Mouse (Mus musculus): ENCODE data around the gene Ireb2. TPM values are rescaled to one million over a fixed set of nuclear protein-coding genes. Genes with fewer than 3 reads are reported as not detected.
"Not testable (repeated sequence)": the region's sequence is repeated elsewhere in the genome, so short reads cannot be mapped to it uniquely, and the experiment has no call there.

Gene Ireb2
- total RNA-seq, 1 experiment = 51.0 TPM

DNA sequence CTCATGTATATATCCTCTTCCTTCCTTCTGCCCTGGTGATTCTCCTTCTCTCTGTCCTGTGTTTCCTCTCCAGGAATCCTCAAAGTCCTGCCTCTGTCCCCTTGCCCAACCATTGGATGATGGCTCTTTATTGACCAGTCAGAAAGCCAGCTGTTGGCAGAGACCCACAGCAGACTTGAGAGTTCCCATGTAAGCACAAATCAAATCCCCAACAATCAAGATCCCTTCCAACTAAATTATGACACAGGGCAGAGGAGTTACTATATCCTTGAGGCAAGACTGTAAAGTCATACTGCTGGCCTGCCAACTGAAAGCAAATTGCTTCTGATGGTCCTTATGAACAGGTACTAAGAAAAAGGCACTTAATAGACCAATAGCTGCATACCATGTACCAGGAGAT lies 15.4 kb upstream of the Ireb2 start:
- no peak for TF ChIP-seq ZNF384 (IDR thresholded peaks at IDR 0.05; ENCODE audit: low read depth, low read length)
- no peak for TF ChIP-seq ZC3H11A (IDR thresholded peaks at IDR 0.05; ENCODE audit: borderline replicate concordance, low read depth, low read length)
- TF ChIP-seq MAFK (IDR thresholded peaks at IDR 0.05; ENCODE audit: insufficient read depth, low read depth, low read length) = no peak
- TF ChIP-seq HCFC1 (IDR thresholded peaks at IDR 0.05; ENCODE audit: borderline replicate concordance, insufficient read depth, low read length) = no peak
- TF ChIP-seq CHD2 (IDR thresholded peaks at IDR 0.05; ENCODE audit: low read depth, low read length) = no peak
- in situ Hi-C loops (cut with MboI; ENCODE audit: low sequenced_read_pairs in 2 of 2, unreplicated experiment in 2 of 2) = no loop called here
- Histone ChIP-seq H3K4me3 (ENCODE audit: insufficient read depth in 1 of 2, low read depth in 1 of 2, low read length in 2 of 2, poor library complexity in 1 of 2, severe bottlenecking in 1 of 2) (no peak overlapping the region), H3K9me3 (ENCODE audit: control insufficient read depth, insufficient read depth, low read depth, low read length) (no peaks in the 10 kb centered on the region), H3K4me1 (ENCODE audit: control insufficient read depth in 2 of 2, insufficient read depth in 2 of 2, low read length in 2 of 2, poor library complexity in 1 of 2) (peaks cover 2% of the 10 kb centered on the region in 2 experiments; a peak in 1 of 4 replicates), H3K27ac (ENCODE audit: insufficient read depth, low read depth, low read length, poor library complexity, severe bottlenecking) (no peak overlapping the region), H3K36me3 (ENCODE audit: control insufficient read depth, insufficient read depth, low read length, poor library complexity, severe bottlenecking) (no peaks in the 10 kb centered on the region), H3K9ac (ENCODE audit: insufficient read depth, low read depth, low read length, poor library complexity, severe bottlenecking) (no peak overlapping the region)
- no peak for DNase-seq (ENCODE audit: low read depth, low spot score)

DNA sequence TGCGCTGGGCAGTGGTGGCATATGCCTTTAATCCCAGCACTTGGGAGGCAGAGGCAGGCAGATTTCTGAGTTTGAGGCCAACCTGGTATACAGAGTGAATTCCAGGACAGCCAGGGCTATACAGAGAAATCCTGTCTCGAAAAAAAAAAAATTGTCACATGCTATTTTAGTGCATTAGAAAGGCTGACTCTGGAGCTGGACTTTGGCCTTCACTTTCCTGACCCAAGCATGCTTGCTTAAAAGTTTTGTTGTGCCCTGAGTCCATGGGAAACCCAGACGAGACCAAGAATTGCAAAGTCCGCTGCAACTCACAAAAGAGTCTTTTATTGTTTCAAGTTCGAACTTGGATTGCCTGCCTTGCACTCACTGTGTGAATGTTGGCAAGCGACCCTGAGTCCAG lies 10.6 kb upstream of the Ireb2 start:
- H3K27ac ChIP-seq (ENCODE audit: insufficient read depth, low read depth, low read length, poor library complexity, severe bottlenecking); H3K9me3 ChIP-seq (ENCODE audit: control insufficient read depth, insufficient read depth, low read depth, low read length); DNase-seq (ENCODE audit: low read depth, low spot score); in situ Hi-C loops (cut with MboI; ENCODE audit: low sequenced_read_pairs in 2 of 2, unreplicated experiment in 2 of 2); H3K4me3 ChIP-seq (ENCODE audit: insufficient read depth in 1 of 2, low read depth in 1 of 2, low read length in 2 of 2, poor library complexity in 1 of 2, severe bottlenecking in 1 of 2); H3K9ac ChIP-seq (ENCODE audit: insufficient read depth, low read depth, low read length, poor library complexity, severe bottlenecking); H3K36me3 ChIP-seq (ENCODE audit: control insufficient read depth, insufficient read depth, low read length, poor library complexity, severe bottlenecking): not testable (repeated sequence)
- peaks cover 9 to 14% of the 10 kb centered on the region in 2 experiments for H3K4me1 ChIP-seq (ENCODE audit: control insufficient read depth in 2 of 2, insufficient read depth in 2 of 2, low read length in 2 of 2, poor library complexity in 1 of 2)

DNA sequence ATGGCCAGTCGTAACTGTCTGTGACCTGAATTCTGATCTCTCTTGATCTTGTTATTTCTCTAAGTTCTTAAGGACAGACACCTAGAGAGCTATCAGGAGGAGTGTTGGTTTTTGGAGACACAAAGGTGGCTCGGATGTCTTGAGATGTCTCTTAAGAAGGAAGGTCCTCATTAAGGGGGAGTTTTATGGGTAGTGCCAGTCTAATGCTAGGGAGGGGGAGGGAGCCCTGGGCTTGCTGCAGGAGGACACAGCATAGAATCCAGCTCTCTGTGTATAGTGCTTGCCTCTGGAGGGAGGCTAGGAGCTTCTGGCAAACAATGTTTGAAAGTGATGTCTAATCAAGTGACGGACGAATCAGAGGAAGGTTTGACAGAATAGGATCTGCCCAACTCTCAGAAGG lies 10.0 kb upstream of the Ireb2 start:
- H3K9me3 ChIP-seq (ENCODE audit: control insufficient read depth, insufficient read depth, low read depth, low read length) = no peaks in the 10 kb centered on the region
- in situ Hi-C loops (cut with MboI; ENCODE audit: low sequenced_read_pairs in 2 of 2, unreplicated experiment in 2 of 2) = no loop called here

DNA sequence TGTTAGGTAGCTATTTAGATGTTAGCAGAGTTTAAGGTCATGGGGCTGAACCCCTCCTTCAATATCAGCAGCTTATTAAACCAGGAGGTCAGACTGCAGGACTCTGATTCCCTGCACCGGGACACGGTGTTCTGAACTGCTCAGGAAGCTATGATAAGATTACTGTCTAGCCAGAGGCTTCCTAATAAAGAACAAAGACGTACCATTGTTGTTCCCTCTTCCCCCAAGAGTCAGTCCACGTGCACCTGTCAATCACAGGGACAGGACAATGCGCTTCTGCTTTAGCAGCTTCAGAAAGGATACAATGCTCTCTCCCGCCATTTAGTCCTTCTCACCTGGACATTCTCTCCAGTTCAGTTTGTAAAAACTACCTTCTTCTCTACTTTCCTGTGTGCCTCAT lies 8.0 kb upstream of the Ireb2 start:
- Histone ChIP-seq H3K27ac (ENCODE audit: insufficient read depth, low read depth, low read length, poor library complexity, severe bottlenecking) (peak overlapping the region; percentile 44; the same call in 1 of the 2 replicates), H3K9me3 (ENCODE audit: control insufficient read depth, insufficient read depth, low read depth, low read length) (no peaks in the 10 kb centered on the region), H3K4me1 (ENCODE audit: control insufficient read depth in 2 of 2, insufficient read depth in 2 of 2, low read length in 2 of 2, poor library complexity in 1 of 2) (peaks cover 9 to 14% of the 10 kb centered on the region in 2 experiments), H3K9ac (ENCODE audit: insufficient read depth, low read depth, low read length, poor library complexity, severe bottlenecking) (no peak overlapping the region), H3K4me3 (ENCODE audit: insufficient read depth in 1 of 2, low read depth in 1 of 2, low read length in 2 of 2, poor library complexity in 1 of 2, severe bottlenecking in 1 of 2) (peak overlapping the region; percentile 11 to 40; a peak in 3 of 4 replicates), H3K36me3 (ENCODE audit: control insufficient read depth, insufficient read depth, low read length, poor library complexity, severe bottlenecking) (no peaks in the 10 kb centered on the region)
- TF ChIP-seq MAFK (IDR thresholded peaks at IDR 0.05; ENCODE audit: insufficient read depth, low read depth, low read length) (no peak), CHD2 (IDR thresholded peaks at IDR 0.05; ENCODE audit: low read depth, low read length) (no peak), HCFC1 (IDR thresholded peaks at IDR 0.05; ENCODE audit: borderline replicate concordance, insufficient read depth, low read length) (no peak), ZC3H11A (IDR thresholded peaks at IDR 0.05; ENCODE audit: borderline replicate concordance, low read depth, low read length) (no peak), ZNF384 (IDR thresholded peaks at IDR 0.05; ENCODE audit: low read depth, low read length) (no peak)
- no peak for DNase-seq (ENCODE audit: low read depth, low spot score)
- in situ Hi-C loops (cut with MboI; ENCODE audit: low sequenced_read_pairs in 2 of 2, unreplicated experiment in 2 of 2) = no loop called here

More for the DNA sequence above, 10.0 kb upstream of the Ireb2 start:
- no peak for DNase-seq (ENCODE audit: low read depth, low spot score)
- Histone ChIP-seq H3K4me1 (ENCODE audit: control insufficient read depth in 2 of 2, insufficient read depth in 2 of 2, low read length in 2 of 2, poor library complexity in 1 of 2) (peaks cover 9 to 14% of the 10 kb centered on the region in 2 experiments), H3K36me3 (ENCODE audit: control insufficient read depth, insufficient read depth, low read length, poor library complexity, severe bottlenecking) (no peaks in the 10 kb centered on the region), H3K4me3 (ENCODE audit: insufficient read depth in 1 of 2, low read depth in 1 of 2, low read length in 2 of 2, poor library complexity in 1 of 2, severe bottlenecking in 1 of 2) (no peak overlapping the region), H3K27ac (ENCODE audit: insufficient read depth, low read depth, low read length, poor library complexity, severe bottlenecking) (no peak overlapping the region), H3K9ac (ENCODE audit: insufficient read depth, low read depth, low read length, poor library complexity, severe bottlenecking) (no peak overlapping the region)
- no peak for TF ChIP-seq ZC3H11A (IDR thresholded peaks at IDR 0.05; ENCODE audit: borderline replicate concordance, low read depth, low read length)
- TF ChIP-seq HCFC1 (IDR thresholded peaks at IDR 0.05; ENCODE audit: borderline replicate concordance, insufficient read depth, low read length) = no peak
- TF ChIP-seq CHD2 (IDR thresholded peaks at IDR 0.05; ENCODE audit: low read depth, low read length) = no peak
- TF ChIP-seq ZNF384 (IDR thresholded peaks at IDR 0.05; ENCODE audit: low read depth, low read length) = no peak
- TF ChIP-seq MAFK (IDR thresholded peaks at IDR 0.05; ENCODE audit: insufficient read depth, low read depth, low read length) = no peak

DNA sequence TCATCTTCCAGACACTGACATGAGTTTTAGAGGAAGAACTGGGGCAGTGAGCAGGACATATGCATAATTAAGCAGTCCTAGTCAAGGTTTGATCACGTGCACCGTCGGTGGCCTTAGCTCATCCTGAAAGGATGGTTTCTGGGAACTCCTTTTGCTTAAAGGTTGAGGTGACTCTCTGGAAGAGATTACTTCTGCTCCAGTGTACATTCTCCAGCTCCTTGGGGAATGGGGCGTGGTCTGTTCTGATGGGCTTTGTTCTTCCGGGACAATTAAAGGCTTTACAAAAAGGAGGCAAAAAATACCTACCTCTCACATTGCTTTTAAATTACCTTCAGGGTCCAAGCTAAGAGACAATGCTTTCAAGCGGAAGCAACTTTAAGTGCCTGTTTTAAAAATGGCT lies 7.5 kb upstream of the Ireb2 start:
- in situ Hi-C loops (cut with MboI; ENCODE audit: low sequenced_read_pairs in 2 of 2, unreplicated experiment in 2 of 2) = no loop called here
- peaks cover 9 to 17% of the 10 kb centered on the region in 2 experiments for H3K4me1 ChIP-seq (ENCODE audit: control insufficient read depth in 2 of 2, insufficient read depth in 2 of 2, low read length in 2 of 2, poor library complexity in 1 of 2)
- TF ChIP-seq MAFK (IDR thresholded peaks at IDR 0.05; ENCODE audit: insufficient read depth, low read depth, low read length) (no peak), ZNF384 (IDR thresholded peaks at IDR 0.05; ENCODE audit: low read depth, low read length) (no peak), HCFC1 (IDR thresholded peaks at IDR 0.05; ENCODE audit: borderline replicate concordance, insufficient read depth, low read length) (no peak), CHD2 (IDR thresholded peaks at IDR 0.05; ENCODE audit: low read depth, low read length) (no peak), ZC3H11A (IDR thresholded peaks at IDR 0.05; ENCODE audit: borderline replicate concordance, low read depth, low read length) (no peak)
- no peak overlapping the region for H3K9ac ChIP-seq (ENCODE audit: insufficient read depth, low read depth, low read length, poor library complexity, severe bottlenecking)
- no peaks in the 10 kb centered on the region for H3K9me3 ChIP-seq (ENCODE audit: control insufficient read depth, insufficient read depth, low read depth, low read length)
- H3K27ac ChIP-seq (ENCODE audit: insufficient read depth, low read depth, low read length, poor library complexity, severe bottlenecking) = peak overlapping the region; percentile 76; the same call in 1 of the 2 replicates
- peak; percentile 80 for DNase-seq (ENCODE audit: low read depth, low spot score)
- H3K36me3 ChIP-seq (ENCODE audit: control insufficient read depth, insufficient read depth, low read length, poor library complexity, severe bottlenecking) = no peaks in the 10 kb centered on the region
- H3K4me3 ChIP-seq (ENCODE audit: insufficient read depth in 1 of 2, low read depth in 1 of 2, low read length in 2 of 2, poor library complexity in 1 of 2, severe bottlenecking in 1 of 2) = peak overlapping the region; percentile 11 to 40; a peak in 3 of 4 replicates
